Mouse (Mus musculus) layer of hippocampus, adult 11-12 months (tissue): ENCODE data around the gene Mfsd13b.

ENCODE experiments used
- DNase-seq: peaks from one replicate; pipeline ENCODE4 v3.0.0; 2022; ENCODE audit warnings: low spot score

The Mfsd13b gene

GRCm38 (mm10) chr7:121044251-121044650 lies 61.9 kb downstream of the Mfsd13b start:
- no peak for DNase-seq

- DNase-seq, result no peak
These were observed 63.6 kb downstream of the Mfsd13b start for GRCm38 (mm10) chr7:121045671-121046453.

GRCm38 (mm10) chr7:121047624-121048023 lies 65.3 kb downstream of the Mfsd13b start:
- DNase-seq, result no peak

- no peak for DNase-seq
These were observed 70.8 kb downstream of the Mfsd13b start for GRCm38 (mm10) chr7:121053071-121053470.

- DNase-seq, result no peak
These were observed 77.3 kb downstream of the Mfsd13b start for GRCm38 (mm10) chr7:121059477-121060218.

- DNase-seq, result no peak
These were observed 82.0 kb downstream of the Mfsd13b start for GRCm38 (mm10) chr7:121064309-121064708.
